Mouse (Mus musculus) c-Kit-negative CD71-positive TER-119-positive erythroid progenitor cells, embryonic 14.5 days (primary cell): Measurements from ENCODE around the gene Lipe.
"Not testable (repeated sequence)": the region's sequence is repeated elsewhere in the genome, so short reads cannot be mapped to it uniquely, and the experiment has no call there.

Experiments
- DNase-seq: peaks from one replicate; pipeline ENCODE4 v3.0.0-alpha.2; 2013; ENCODE audit warnings: low read depth, low spot score

Gene Lipe

DNA sequence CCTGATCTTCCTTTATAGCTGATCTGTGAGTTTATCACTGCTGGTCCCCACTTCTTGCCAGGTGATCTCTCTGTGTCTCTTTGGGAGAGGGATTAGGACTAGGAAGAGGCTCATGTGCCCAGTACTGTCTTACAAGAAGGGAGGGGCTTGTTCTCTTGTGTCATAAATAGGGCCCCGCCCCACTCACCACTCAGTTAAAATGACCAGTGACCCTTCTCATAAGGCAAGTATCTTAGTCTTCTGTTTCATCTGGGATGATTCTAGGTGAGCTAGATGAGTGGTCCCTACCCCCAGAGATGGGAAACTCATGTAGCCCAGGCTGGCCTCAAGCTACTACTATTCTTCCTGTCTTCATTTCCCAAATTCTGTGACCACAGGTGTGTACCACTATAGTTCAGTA lies at the start of gene Lipe:
Gene Lipe (minus strand): TSS at position 101 of the 400 bp plus-strand sequence.
- no peak for DNase-seq

DNA sequence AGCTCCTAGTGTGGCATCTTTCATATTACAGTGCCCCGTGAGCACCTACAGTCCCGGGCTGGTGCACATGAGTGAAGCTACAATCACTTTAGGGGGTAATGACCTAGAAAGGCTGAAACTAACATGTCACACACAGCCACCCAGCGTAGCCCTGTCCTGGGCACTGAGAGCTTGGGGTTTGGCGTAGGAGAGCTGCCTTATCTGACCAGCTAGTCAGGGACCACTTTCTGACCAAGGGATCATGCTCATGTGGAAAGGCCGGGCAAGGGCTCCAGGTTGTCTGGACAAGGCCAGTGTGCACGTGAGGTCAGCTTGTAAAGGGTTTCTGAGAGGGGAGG lies 42.3 kb upstream of the Lipe start:
- DNase-seq: no peak

DNA sequence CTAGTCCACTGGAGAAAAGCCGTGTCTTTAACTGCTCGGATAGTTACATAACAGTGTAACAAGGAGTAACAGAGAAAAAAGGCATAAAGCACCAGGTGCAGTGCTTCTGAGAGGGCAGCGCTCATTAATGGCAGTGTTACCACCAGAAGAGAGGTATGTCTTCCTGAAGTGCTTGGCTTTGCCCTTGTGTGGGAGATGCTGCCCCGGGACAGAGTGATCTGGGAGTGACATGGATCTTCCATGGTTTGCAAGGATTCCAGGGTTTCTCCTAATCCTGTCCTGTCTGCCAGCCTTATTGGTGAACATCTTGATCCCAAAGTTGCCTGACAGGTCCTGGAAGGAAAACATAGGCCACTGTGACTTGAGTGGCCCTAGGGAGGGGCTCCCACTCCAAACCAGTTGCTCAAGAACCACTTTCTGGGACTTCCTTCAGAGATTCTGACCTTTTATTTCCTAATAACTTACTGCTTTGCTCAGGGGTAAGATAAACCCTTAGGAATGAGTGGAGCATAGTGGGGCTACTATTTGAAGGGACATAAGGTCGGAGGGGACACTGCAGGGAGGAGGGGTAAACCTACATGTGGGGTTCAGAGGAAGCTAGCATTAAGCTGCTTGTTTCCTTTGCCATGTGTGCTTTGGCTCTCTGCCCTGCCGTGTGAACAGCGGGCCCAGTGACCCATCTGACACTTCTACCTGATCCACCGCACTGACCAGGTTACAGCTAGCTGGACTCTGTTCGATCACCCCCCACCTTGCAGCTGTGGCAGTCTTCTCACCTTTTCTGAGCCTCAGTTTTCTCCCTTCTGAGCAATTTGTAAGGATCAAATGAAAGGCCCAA lies 41.7 kb upstream of the Lipe start:
- DNase-seq: no peak

DNA sequence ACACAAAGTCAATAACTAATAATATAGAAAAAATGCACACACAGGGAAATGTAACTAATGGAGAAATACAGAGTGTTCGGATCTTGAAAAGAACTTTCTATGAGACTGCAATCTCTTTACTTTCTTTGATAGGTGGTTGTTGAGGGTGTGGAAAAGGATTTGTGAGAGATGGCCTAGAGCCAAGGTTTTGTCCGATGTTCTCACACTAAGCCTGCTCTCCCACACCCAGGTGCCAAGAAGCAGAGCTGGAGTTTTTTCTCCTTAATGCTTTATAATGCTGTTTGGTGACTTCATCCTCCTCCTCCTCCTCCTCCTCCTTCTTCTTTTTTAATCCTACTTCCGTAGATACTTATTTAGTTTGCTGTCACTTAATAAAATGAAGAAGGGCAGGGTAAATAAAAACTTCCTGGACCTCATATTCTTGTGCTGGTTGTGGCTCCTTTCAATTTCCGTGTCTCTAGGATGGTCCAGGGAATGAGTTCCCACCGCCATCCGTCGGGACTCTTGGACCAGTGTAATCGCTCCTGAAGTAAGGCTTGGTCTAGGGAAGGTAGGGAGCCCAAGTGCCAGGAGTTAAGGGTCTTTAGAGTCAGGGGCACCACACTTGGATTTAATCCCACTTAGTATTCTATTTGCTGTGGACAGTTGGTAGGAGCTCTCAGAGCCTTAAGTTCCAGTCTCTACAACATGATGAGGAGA lies 40.8 kb upstream of the Lipe start:
- DNase-seq: no peak

DNA sequence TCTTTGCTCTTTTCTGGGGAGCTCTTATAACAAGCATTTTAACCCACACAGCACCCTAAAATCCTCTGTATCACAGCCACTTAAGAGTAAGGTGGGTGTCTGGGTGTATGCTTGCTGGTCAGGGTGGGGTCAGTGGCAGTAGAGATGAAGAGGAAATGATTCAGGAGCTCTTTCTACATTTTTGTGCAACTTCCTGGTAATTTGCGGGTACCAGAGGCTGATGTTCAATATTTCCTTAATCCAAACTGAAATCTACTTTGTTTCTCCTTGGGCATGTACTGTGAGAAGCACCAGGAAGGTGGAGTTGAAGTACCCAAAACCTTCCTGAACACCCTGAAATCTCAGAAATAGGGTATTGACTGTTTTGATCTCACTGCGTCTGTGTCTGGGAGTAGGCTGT lies 38.2 kb upstream of the Lipe start:
- DNase-seq: no peak

DNA sequence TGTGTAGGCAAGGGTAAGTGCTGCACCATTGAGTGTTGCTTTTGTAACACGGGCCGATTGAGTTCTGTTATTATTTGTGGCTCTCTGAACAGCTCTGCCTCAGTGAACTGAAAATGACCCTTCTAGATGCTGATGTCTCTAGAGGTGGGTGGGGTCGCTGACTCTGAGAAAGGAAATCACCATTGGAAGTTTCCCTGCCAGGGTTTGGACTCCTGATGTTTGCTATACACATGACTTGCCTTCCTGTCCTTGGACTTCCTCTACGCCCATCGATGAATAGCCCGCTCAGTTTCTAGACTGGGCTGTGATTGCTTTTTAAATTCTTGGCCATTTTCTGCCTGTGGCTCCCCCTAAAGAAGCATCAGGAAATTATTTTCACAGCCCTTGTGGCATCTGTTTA lies 37.7 kb upstream of the Lipe start:
- no peak for DNase-seq

DNA sequence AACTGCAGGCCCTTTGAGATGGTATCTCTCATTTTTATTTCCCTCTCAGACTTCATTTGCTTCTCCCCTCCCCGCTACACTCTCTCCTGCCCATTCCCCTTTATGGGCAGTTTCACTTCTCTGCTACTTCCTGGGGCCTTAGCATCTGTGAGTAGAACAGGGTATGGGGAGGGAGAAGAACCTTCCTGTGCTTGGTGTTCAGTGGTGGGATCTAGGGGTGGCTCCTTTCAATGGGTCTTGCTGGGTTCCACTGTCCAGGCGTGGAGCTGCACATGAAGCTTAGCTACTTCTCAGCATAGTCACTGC lies 37.0 kb upstream of the Lipe start:
- DNase-seq: no peak

DNA sequence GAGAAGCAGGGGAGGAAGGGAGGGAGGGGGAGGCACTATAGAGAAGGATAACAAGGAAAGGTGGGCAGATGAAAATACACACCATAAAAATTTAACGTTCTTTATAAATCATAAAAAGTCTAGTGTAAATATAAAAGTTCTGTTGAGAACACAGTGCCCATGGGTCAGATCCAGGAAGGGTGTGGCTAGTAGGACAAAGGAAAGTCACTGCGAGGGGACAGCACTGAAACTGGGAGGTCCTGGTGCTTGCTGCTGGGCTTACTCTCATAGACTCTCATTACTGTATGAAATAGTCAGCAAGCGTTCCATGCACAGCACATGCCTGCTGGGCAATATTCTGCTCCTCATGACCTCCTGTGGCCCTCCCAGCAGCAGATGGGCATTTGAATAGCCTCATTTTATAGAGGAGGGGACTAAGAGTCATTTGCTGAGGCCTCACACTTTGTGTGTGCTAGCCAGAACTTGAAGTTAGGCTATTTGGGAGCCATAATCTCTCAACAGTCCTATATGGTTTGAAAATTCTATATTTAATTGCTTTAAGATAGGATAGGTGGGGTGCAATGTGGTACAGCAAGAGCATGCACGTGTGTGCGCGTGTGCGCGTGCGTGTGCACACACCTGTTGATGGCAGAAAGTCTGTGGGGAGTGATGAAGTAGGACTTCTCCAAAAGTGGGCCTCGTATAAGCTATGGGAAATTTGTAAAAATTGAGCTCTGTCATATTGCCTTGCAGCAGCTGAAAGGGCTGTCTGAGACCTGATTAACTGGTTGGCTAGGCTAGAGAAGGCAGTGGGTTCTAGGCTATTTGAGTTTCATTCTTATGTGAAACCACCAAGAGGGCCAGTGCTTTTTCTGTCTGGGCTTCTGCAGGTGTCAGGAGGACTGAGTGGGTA lies 36.4 kb upstream of the Lipe start:
- no peak for DNase-seq

DNA sequence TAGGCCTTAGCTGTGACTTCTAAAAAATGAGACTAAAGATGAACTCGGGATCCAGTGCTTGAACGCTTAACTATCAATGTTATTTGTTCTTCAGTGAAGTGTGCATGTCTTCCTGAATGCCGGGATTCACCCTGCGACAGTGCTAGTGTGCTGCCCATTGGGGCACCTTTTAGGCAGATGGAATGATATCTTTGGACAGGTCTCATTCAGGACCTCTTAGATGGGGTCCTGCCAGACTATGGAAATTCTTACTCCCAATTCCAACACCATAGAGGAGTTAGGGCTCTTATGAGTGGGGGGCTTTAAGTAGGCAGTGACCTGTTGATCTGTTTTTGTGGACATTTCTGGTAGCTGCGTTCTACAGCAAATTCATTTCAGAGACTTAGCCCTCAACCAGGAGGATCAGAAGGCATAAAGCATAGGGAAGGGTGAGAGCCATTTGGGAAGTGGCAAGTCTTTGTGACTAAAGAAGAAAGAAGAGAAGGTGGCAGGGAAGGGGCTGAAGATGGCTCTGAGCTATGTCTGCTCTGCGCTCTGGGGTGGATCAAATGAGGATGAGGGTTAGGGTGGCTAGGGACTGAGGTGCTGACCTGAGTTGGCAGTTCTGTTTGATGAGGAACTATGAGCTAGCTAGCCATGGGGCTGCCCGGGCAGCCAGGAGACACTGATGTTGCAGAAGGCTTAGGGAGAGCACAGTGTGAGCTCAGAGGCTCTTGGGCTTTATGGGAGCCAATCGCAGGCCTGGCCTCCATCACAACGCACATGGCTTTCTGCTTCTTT lies 35.5 kb upstream of the Lipe start:
- no peak for DNase-seq

DNA sequence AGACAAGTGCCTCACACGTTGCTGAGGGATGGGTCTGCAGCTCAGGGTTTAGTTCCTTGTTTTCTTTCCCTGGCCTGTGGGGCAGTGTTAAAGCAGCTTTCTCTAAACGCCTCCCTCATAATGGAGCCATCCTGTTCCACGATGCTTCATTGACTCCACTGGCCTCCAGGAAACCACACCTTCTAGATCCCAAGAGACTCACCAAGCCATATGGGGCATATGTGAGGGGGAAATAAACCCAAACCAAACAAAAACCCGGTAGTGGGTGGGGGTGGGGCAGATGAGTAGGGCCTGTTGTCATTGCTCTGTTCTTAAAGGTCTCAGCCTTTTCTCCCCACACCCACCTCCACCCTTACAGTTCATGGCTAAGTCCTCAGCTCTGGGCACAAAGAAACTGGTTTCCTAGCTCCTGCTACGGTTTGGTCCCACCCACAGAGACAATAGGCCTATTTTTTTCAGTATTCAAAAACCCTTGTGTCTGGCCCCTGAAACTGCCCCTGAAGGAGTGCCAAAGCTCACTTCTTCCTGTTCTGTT lies 34.6 kb upstream of the Lipe start:
- no peak for DNase-seq

DNA sequence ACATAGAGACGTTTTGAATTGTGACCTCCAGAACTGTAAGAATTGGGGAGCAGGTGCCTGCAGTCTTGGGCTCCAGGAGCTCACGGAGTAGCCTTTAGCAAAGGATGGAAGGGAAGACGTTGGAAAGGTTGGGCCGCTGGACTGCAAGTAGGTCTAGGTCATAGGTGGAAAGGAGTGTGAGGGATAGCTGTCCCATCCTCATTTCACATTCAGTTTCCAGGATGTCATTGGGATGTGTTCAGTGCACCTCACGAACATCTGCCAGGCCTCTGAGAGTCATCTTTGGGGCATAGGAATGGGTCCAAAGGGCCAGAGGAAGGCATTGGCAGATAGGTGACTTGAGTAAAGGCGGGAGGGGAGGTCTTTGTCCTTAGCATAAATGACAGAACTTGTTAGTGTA lies 33.9 kb upstream of the Lipe start:
- no peak for DNase-seq

DNA sequence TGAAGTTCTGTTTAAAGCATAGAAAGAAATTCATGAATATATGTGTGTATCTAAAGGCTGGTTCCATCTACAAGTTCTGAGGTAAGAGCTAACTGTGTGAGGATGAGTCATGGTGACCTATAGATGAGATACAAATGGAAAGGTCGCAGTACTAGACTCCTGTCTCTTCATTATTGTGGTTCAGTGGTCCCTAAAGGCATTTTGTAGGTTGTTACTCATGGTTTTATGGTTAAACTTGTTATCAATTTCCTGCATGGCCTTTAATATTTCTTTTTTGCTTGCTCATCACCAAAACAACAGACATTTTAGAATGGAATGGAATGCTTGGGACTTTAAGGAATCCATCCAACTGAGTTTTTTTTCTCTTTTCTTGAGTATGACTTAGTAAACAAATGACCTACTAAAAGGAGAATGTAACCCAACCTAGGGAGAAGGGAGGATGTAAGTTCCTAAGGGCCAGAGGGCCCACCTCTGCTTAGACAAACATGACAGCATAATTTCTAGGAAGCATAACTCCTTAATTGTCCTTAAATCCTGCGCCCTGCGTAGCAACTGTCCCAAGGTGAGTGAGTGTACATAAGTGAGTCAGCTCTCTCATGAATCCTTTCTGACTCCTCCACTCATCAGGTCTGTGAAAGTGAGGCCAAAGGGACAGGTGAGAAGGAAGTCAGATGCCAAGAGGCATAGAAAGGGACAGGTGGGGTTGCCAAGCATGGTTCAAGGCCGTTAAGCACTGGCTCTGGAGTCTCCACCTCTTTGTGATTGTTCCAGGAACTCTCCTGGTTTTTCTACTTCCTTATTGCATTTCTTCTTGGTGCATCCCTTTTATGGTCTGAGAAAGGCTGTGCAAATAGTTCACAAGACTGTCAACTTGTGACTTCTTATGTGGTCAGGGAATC lies 31.6 kb upstream of the Lipe start:
- no peak for DNase-seq

DNA sequence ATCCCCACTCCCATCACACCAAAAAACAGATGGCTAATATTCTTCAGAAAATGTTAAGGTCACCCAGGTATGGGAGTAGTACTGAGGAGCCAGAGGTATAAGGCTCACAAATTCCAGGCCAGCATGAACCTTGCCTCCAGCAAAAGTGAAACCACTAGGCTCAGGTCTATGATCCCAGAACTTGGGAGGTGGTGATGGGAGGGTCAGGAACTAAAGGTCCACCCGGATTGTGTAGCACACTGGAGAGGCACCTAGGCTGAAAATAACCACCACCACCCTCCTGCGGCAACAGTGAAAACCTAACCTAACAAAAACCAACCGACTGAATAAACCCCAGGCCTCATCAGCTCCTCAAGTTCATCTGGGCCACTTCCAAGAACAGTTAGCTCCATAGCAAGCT lies 29.8 kb upstream of the Lipe start:
- DNase-seq: no peak

DNA sequence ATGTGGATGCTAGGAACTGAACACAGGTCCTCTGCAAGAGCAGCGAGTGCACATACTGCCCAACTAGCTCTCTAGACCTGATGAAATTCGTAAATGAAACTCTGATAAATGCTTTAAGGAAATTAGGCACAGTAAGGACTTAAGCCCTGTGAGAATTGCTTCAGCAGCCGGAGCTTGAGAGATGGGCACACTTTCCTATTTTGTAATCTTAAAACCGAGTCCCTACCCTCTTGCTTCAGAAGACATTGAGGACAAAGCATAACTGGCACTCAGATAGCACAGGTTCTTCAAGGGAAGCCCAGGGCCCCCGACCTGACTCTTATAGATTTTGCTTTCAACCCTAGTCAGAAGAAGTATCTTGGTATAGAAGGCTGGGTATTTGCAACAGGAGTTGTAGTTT lies 28.6 kb upstream of the Lipe start:
- no peak for DNase-seq

DNA sequence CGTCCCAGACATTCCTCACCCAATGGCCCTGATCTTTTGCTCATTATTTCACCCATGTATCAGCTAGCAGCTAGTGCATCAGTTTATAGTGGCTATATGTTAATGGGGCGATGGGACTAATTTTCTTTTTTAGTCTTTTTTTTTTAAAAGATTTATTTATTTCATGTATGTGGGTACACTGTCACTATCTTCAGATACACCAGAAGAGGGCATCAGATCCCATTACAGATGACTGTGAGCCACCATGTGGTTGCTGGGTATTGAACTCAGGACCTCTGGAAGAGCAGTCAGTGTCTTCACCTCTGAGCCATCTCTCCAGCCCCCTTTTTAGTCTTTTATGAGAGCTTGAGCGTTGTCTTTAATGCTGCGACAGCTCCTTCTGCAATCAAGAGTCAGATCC lies 27.9 kb upstream of the Lipe start:
- DNase-seq: not testable (repeated sequence)

DNA sequence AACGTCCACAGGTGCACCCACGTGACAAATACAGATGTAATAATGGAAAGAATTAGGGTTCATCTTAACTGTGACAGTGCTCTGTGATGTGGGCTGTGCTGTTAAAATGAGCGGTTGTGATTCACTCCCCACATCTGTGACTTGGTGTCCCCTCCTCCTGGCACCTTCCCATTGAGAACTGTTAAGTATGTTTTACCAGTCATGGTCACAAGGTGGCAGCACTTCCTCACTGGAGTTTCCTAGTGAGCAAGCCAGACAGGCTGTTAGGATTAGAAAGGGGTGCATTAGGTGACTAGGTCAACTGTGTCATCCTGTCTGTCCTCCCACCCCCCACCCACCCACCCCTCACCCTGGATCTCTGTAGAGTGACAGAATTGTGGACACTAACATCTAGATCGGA lies 25.9 kb upstream of the Lipe start:
- peak; percentile 41 for DNase-seq

DNA sequence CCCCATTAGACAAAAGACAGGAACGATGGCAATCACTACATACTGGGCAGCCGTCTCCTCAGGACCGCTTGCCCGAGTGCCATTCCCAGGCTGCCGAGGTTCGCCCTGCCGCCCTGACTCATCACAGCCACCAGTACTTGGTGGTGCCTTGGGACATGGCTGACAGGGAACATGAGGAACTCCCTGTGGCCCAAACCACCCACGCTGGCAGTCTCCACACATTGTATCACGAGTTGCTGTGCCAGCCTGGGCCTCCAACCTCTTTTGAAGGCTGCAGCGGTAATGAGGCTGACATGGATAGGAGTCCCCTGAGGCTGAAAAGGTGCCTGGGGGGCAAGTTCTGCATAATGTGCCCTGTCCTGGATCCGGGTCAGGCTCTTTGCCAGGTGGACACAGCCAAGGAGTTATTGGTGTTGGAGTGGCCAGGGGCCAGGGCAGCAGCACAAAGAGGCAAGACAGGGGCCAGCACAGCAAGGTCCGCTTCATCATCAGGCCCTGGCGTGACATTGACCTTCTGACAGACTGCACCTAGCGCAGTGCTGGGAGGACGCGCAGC lies 23.9 kb upstream of the Lipe start:
- DNase-seq: no peak

DNA sequence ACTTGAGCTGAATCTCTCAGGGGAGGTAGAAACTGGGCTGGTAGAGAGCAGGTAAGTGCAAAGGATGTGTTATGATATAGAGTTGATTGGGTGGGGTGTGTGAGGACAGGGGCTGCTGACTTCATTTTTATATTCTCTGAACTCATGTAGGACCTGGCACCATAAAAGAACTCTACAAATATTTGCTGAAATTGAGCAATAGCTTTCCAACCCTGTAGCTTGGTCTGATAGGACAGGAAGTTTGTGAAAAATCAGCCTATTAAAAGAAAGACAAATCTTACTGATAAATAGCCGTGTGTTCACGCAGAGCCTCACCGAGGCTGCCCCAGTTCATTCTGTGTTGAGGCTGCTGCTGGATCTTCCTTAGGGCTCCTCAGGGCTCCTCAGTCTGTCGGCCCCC lies 21.4 kb upstream of the Lipe start:
- no peak for DNase-seq

DNA sequence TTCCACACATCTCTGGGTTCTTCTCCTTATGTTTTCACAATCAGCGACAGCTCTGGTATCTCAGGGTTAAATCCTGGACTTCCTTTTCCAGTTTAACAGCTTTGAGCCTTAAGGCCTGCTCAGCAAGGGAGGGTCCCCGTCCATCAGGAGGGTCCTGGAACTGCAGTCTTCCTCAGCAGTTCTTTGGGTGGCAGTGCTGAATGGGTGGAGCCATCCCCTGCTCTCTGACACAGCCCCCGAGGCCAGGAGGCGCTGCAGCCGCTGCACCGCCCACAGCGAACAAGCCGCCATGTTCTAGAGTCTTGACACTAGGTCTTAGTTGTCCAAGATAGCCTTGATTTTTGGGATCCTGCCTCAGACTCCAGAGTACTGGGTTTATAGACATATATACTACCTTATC lies 21.0 kb upstream of the Lipe start:
- no peak for DNase-seq

DNA sequence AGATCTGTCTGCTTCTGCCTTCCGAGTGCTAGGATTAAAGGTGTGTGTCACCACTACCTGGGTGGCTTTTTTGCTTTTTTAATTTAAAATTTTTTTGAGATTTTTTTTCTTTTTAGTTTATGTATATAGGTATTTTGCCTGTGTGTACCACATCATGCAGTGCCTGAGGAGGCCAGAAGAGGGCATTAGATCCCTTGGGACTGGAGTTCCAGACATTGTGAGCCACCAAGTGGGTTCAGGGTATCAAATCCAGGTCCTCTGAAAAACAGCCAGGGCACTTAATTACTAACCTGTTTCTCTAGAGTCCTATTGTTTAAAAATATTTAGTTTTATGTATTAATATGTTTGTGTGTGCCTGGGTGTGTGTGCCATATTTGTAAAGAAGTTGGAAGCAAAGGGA lies 19.1 kb upstream of the Lipe start:
- no peak for DNase-seq
